8 mouse cellular contexts compared by ENCODE assay signal in genomic region chr2:157367991-157368390, GRCm38 (mm10). TPM values are rescaled to one million over a fixed set of nuclear protein-coding genes. Genes with fewer than 3 reads are reported as not detected.
DNase-seq lines count a peak whose midpoint lies in the region; ATAC-seq and TF ChIP-seq lines count a peak whose summit lies in the region.

No protein-coding gene starts in this region.

- no peaks in the 10 kb centered on the region for H3K27me3 ChIP-seq in embryonic facial prominence, embryonic 10.5 days (replicated peaks; ENCODE audit: low read depth, poor library complexity, severe bottlenecking)
- H3K27me3 ChIP-seq in midbrain, embryonic 15.5 days (replicated peaks) = no peaks in the 10 kb centered on the region

- 2% methylated on average over 13 of the region's 13 CpGs for WGBS in lung, adult 2 months
- 10% methylated on average over 13 of the region's 13 CpGs for WGBS in embryonic facial prominence, embryonic 10.5 days
- WGBS in midbrain, embryonic 15.5 days = 7% methylated on average over 13 of the region's 13 CpGs

- TF ChIP-seq POLR2A in lung, adult 2 months (IDR thresholded peaks at IDR 0.05; ENCODE audit: borderline replicate concordance, extremely low read depth, low read depth, low read length) = no peak

- H3K4me1 ChIP-seq in lung, adult 2 months (ENCODE audit: control insufficient read depth, insufficient read depth, low read length) = peaks cover 11% of the 10 kb centered on the region
- peaks cover 22% of the 10 kb centered on the region for H3K4me1 ChIP-seq in embryonic facial prominence, embryonic 10.5 days
- H3K4me1 ChIP-seq in midbrain, embryonic 15.5 days = peaks cover 23% of the 10 kb centered on the region

- H3K4me2 ChIP-seq in midbrain, embryonic 15.5 days = peak overlapping the region; percentile 89

- H3K4me3 ChIP-seq in lung, adult 2 months (replicated peaks; ENCODE audit: extremely low read depth, low read depth, low read length) = peak overlapping the region; percentile 75
- peak overlapping the region; percentile 85 for H3K4me3 ChIP-seq in embryonic facial prominence, embryonic 10.5 days
- H3K4me3 ChIP-seq in midbrain, embryonic 15.5 days = peak overlapping the region; percentile 86

- H3K9ac ChIP-seq in midbrain, embryonic 15.5 days = peak overlapping the region; percentile 89

- no peak for TF ChIP-seq CTCF in lung, adult 2 months (IDR thresholded peaks at IDR 0.05; ENCODE audit: insufficient read depth, low read length)

- peak overlapping the region; percentile 97 for H3K27ac ChIP-seq in embryonic facial prominence, embryonic 10.5 days (replicated peaks)
- peak overlapping the region; percentile 87 for H3K27ac ChIP-seq in midbrain, embryonic 15.5 days

- no peaks in the 10 kb centered on the region for H3K9me3 ChIP-seq in embryonic facial prominence, embryonic 10.5 days
- H3K9me3 ChIP-seq in midbrain, embryonic 15.5 days = no peaks in the 10 kb centered on the region

- H3K36me3 ChIP-seq in embryonic facial prominence, embryonic 10.5 days (replicated peaks) = peaks cover 11% of the 10 kb centered on the region
- no peaks in the 10 kb centered on the region for H3K36me3 ChIP-seq in midbrain, embryonic 15.5 days (replicated peaks)

- DNase-seq in lung, adult 2 months = no peak
- no peak for DNase-seq in lung, postnatal 4 days
- no peak for DNase-seq in embryonic facial prominence, embryonic 10.5 days (ENCODE audit: low spot score)
- no peak for DNase-seq in layer of hippocampus, adult 18-20 months (ENCODE audit: low spot score in 2 of 2)
- no peak for DNase-seq in adrenal gland, postnatal 25 days
- DNase-seq in testis, postnatal 10 days (ENCODE audit: low spot score) = no peak

- peak; percentile 14 for ATAC-seq in inflammation-experienced regulatory T-cells, adult 6 months
- ATAC-seq in midbrain, embryonic 15.5 days (replicated peaks) = peak; percentile 35

RNA-seq across cellular contexts. Expression of gene Manbal, which starts 0.6 kb away (rescaled TPM):
- polyA plus RNA-seq in lung, adult 2 months (2012; rRNA removed) = 85.5 and 108 TPM in 2 replicates
- polyA plus RNA-seq in embryonic facial prominence, embryonic 10.5 days (2016; fragmentation: Nextera tagmentation; extraction: Ambion mirVana) = 61.1 and 66.5 TPM in 2 replicates
- 10 to 100 TPM; 41.4 to 46.8 (median 44.1) TPM for polyA plus RNA-seq in inflammation-experienced regulatory T-cells, adult 6 months (2017; shearing (Covaris generic))
- 104 and 107 TPM in 2 replicates for polyA plus RNA-seq in midbrain, embryonic 15.5 days (2015; fragmentation: Nextera tagmentation; extraction: Ambion mirVana)
- total RNA-seq in layer of hippocampus, adult 18-20 months (2021) = 10 to 100 TPM; 55.5 to 57.0 TPM
- 32.3 and 34.6 TPM in 2 replicates for total RNA-seq in adrenal gland, postnatal 25 days (2021)

RNA-seq across cellular contexts. Expression of gene Ghrh, which starts 20.7 kb away (rescaled TPM):
- not detected in 2 replicates for polyA plus RNA-seq in lung, adult 2 months (2012; rRNA removed)
- 0.34 and 1.3 TPM in 2 replicates for polyA plus RNA-seq in embryonic facial prominence, embryonic 10.5 days (2016; fragmentation: Nextera tagmentation; extraction: Ambion mirVana)
- polyA plus RNA-seq in inflammation-experienced regulatory T-cells, adult 6 months (2017; shearing (Covaris generic)) = not detected
- polyA plus RNA-seq in midbrain, embryonic 15.5 days (2015; fragmentation: Nextera tagmentation; extraction: Ambion mirVana) = 1.3 and 4.1 TPM in 2 replicates
- not detected for total RNA-seq in layer of hippocampus, adult 18-20 months (2021)
- total RNA-seq in adrenal gland, postnatal 25 days (2021) = not detected in 2 replicates

RNA-seq across cellular contexts. Expression of gene Src, which starts 50.3 kb away (rescaled TPM):
- polyA plus RNA-seq in lung, adult 2 months (2012; rRNA removed) = 59.8 and 62.3 TPM in 2 replicates
- polyA plus RNA-seq in embryonic facial prominence, embryonic 10.5 days (2016; fragmentation: Nextera tagmentation; extraction: Ambion mirVana) = 22.1 and 23.1 TPM in 2 replicates
- 1 to 10 TPM in 2 of 3 experiments, under 1 TPM in 1; 0.43 to 2.1 (median 1.0) TPM for polyA plus RNA-seq in inflammation-experienced regulatory T-cells, adult 6 months (2017; shearing (Covaris generic))
- 40.3 and 43.2 TPM in 2 replicates for polyA plus RNA-seq in midbrain, embryonic 15.5 days (2015; fragmentation: Nextera tagmentation; extraction: Ambion mirVana)
- total RNA-seq in layer of hippocampus, adult 18-20 months (2021) = 100 to 1,000 TPM; 156 to 157 TPM
- total RNA-seq in adrenal gland, postnatal 25 days (2021) = 18.1 and 19.4 TPM in 2 replicates
